Mouse (Mus musculus) small intestine, adult 2 months (tissue): ENCODE results near the gene Rapgef3.

ENCODE experiments used
- CTCF ChIP-seq: fragments of 200-500 bp; IDR thresholded peaks from 2 replicates; pipeline ENCODE4 v1.5.1; 2012; ENCODE audit warnings: low read depth, mild to moderate bottlenecking, control low read depth, inconsistent platforms, low read length, moderate library complexity, mixed read lengths; ENCODE audit not compliant: insufficient replicate concordance, insufficient read length; ENCODE audit errors: extremely low read depth
- POLR2A ChIP-seq: fragments of 200-500 bp; IDR thresholded peaks from 2 replicates; pipeline ENCODE4 v1.6.1; 2012; ENCODE audit warnings: low read depth, mild to moderate bottlenecking, control low read depth, inconsistent platforms, low read length, moderate library complexity

DNA sequence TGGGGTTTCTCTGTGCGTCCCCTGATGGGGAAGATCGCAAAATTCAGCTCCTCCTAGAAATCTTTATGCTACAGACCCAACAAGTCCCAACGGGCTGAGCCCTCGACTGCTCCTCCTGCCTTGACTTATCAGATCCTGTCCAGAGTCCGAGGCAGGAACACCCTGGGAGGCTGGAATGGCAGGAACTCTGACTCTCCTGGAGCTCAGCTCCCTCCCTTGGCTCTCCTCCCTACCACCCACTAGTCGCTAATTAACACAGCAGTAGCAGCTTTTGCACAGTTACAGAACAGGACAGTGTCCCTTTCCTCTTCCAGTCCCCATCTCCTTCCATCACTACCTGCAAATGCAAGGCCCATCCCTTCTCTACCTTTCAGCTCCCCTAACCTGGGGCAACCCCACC lies 37.4 kb downstream of the Rapgef3 start:
- TF ChIP-seq POLR2A (no peak), CTCF (no peak)
